Mouse (Mus musculus) small intestine, adult 2 months (tissue): Measurements from ENCODE around the gene Gm14412. TPM values are rescaled to one million over a fixed set of nuclear protein-coding genes. Genes with fewer than 3 reads are reported as not detected.
"Not testable (repeated sequence)": the region's sequence is repeated elsewhere in the genome, so short reads cannot be mapped to it uniquely, and the experiment has no call there.

ENCODE experiments used
- H3K27ac ChIP-seq: fragments of 200-500 bp; 2 replicates; pipeline ENCODE4 v1.5.1; 2012; ENCODE audit warnings: low read depth, low read length, control low read depth, inconsistent platforms; ENCODE audit not compliant: insufficient read depth
- H3K27me3 ChIP-seq: fragments of 200-500 bp; 2 replicates; pipeline ENCODE4 v1.6.1; 2012; ENCODE audit warnings: mild to moderate bottlenecking, moderate library complexity, low read length, inconsistent platforms; ENCODE audit not compliant: control insufficient read depth, insufficient read depth
- H3K36me3 ChIP-seq: fragments of 200-500 bp; 2 replicates; pipeline ENCODE4 v1.6.1; 2012; ENCODE audit warnings: mild to moderate bottlenecking, low read length, control low read depth, inconsistent platforms; ENCODE audit not compliant: control insufficient read depth, insufficient read depth
- H3K4me1 ChIP-seq: fragments of 200-500 bp; 2 replicates; pipeline ENCODE4 v1.6.1; 2012; ENCODE audit warnings: low read length, inconsistent platforms, mixed read lengths; ENCODE audit not compliant: control insufficient read depth, insufficient read depth, insufficient read length
- H3K4me3 ChIP-seq: fragments of 200-500 bp; 2 replicates; pipeline ENCODE4 v1.5.1; 2012; ENCODE audit warnings: low read depth, mild to moderate bottlenecking, control low read depth, inconsistent platforms, low read length, moderate library complexity
- CTCF ChIP-seq: fragments of 200-500 bp; IDR thresholded peaks from 2 replicates; pipeline ENCODE4 v1.5.1; 2012; ENCODE audit warnings: low read depth, mild to moderate bottlenecking, control low read depth, inconsistent platforms, low read length, moderate library complexity, mixed read lengths; ENCODE audit not compliant: insufficient replicate concordance, insufficient read length; ENCODE audit errors: extremely low read depth
- POLR2A ChIP-seq: fragments of 200-500 bp; IDR thresholded peaks from 2 replicates; pipeline ENCODE4 v1.6.1; 2012; ENCODE audit warnings: low read depth, mild to moderate bottlenecking, control low read depth, inconsistent platforms, low read length, moderate library complexity
- WGBS: fragments of 180-500 bp; shearing (Covaris S2); methylation state at CpG from one replicate; pipeline ENCODE4 v1.1.7; 2018; 5-methylcytosine and 5-hydroxymethylcytosine counted together
- polyA plus RNA-seq: library from polyadenylated mRNA; depleted of rRNA; stranded (reverse); fragments of >200 nt; gene quantifications from 2 replicates; pipeline ENCODE4 v1.2.3, GENCODE M21; 2012; rRNA removed

Gene Gm14412
- polyA plus RNA-seq, result not detected in 2 replicates

DNA sequence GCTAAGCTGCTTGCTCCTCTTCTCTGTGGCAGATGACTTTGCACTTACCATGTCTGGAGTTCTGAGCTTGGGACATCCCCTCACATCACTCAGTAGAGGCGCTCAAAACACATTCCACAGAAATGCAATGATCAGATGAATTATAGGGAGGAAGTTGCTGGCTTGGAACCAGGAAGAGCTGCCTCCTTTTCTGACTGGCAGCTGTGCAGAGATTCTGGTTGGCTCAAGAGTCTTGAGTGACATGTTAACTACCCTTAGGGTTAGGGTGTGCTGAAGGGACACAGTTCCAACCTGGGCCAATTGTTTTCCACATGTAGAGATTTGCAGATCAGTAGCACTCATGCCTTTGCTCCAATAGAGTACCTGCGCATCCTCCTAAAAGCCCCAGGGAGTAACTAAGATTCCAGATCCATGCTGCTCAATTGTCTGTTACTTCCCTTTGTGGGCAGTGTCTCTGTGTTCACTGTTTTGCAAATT lies at the start of gene Gm14412:
Gm14412 (minus strand) TSS at position 51 of the 477 bp plus-strand sequence.
- H3K27me3 ChIP-seq, H3K4me3 ChIP-seq, H3K4me1 ChIP-seq, H3K36me3 ChIP-seq, H3K27ac ChIP-seq: not testable (repeated sequence)
- WGBS, result 88% methylated on average over 2 of the region's 2 CpGs

DNA sequence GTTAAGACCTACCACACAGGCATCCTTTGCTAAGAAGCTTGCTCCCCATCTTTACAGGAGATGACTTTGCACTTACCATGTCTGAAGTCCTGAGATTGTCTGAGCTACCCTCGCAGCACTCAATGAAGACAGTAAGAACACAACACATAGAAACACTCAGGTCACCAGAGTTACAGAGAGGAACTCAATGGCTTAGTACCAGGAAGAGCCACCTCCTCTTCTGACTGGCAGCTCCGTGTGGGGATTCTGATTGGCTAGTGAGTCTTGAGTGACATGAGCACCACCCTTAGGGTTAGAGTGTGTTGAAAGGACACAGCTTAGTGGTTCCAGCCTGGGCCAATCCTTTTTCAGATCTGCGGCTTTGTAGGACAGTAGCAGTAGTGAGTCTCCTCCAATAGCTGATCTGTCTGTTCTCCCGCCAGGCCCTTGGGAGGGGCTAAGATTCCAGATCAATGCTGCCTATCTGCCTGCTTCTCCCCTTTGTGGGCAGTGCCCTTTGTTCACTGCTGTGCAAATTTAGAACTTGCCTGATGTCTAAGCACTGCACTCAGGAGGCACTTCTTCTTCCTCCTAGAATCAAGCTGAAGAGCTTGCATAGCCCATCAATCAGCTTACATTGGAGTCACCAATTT lies 5.7 kb upstream of the Gm14412 start:
- H3K36me3 ChIP-seq, H3K4me3 ChIP-seq, H3K4me1 ChIP-seq, H3K27me3 ChIP-seq, H3K27ac ChIP-seq: not testable (repeated sequence)
- 71% methylated on average over 4 of the region's 4 CpGs for WGBS

DNA sequence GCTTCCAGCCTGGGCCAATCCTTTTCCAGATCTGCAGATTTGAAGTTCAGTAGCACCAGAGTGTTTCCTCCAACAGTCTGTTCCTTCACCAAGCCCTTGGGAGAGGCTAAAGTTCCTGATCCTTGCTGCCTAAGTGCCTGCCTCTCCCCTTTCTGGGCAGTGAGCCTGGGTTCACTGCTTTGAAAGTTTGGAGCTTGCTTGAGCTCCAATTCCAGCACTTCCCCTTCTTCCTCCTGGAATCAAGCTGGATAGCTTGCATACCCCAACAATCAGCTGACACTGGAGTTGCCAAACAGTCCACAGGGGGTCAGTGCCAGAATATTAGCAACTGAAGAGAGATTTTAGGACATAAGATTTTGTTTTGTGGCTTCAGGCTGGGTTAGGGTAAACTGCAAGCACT lies 2.7 kb downstream of the Gm14412 start:
- not testable (repeated sequence) for H3K4me3 ChIP-seq, H3K27ac ChIP-seq, H3K4me1 ChIP-seq, H3K27me3 ChIP-seq, H3K36me3 ChIP-seq

DNA sequence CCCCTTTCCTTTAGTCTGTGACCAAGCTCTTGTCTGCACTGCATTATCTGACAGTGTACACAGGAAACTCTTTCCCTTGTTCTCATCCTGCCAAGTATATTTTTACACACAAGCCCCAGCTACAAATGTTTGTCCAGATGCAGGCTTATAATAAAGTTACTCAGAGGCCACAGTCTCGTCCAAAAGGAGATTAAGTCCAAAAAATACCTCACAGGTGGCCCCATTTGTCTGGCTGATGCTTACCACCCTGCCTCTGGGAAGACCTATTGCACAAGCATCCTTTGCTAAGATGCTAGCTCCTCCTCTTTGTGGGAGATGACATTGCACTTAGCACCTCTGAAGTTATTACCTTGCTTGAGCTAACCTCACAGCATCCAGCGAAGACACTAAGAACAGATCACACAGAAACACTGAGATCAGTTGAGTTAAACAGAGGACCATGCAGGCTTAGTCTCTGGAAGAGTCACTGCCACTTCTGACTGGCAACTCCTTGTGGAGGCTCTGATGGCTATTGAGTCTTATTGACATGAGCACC lies 3.3 kb downstream of the Gm14412 start:
- not testable (repeated sequence) for H3K27ac ChIP-seq, H3K4me1 ChIP-seq, H3K4me3 ChIP-seq, H3K27me3 ChIP-seq, H3K36me3 ChIP-seq
- 48% methylated on average over 2 of the region's 2 CpGs for whole genome bisulfite sequencing

DNA sequence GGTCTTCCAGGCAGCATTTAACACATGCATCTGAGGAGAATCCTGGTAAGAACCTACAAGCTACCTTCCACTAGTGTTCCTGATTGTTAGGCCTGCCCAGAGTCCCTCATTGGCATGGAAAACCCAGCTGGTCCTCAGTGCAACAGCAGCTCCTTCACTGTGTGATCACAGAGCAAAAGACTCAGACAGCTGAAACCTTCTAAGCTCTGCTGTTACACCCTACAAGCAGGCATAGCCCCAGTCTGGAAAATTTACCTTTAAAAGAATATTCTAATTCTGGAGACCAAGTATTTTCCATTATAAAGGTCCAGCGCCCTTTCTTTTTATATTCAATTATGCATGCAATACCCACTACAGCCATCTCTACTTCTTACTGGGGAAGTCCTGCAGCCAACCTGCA lies 5.1 kb downstream of the Gm14412 start:
- TF ChIP-seq CTCF (no peak), POLR2A (no peak)
- no peak overlapping the region for H3K4me3 ChIP-seq
- H3K27me3 ChIP-seq, result no peaks in the 10 kb centered on the region
- H3K36me3 ChIP-seq, result no peaks in the 10 kb centered on the region
- H3K4me1 ChIP-seq, result no peaks in the 10 kb centered on the region
- 84% methylated on average over 1 of the region's 1 CpGs for WGBS
- no peak overlapping the region for H3K27ac ChIP-seq

DNA sequence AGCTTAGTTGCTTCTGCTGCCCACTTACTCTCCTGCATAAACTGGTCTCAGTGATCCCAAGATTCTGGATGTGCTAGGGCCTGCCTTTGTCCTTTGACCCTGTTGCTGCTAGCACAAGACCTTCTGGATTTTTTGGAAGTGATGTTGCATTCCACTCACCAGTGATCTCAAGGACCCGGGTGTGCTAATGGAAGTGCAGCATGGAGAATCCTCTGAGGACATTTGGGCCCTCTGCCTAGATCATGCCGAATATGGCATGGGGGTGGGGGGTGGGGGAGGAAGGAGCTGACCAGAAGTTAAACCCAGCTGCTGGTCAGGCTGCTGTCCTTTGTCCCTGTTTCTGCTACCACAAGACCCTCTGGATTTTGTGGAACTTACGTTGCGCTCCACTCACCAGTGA lies 14.5 kb downstream of the Gm14412 start:
- 79% methylated on average over 4 of the region's 4 CpGs for WGBS
- H3K27me3 ChIP-seq, H3K36me3 ChIP-seq: not testable (repeated sequence)

DNA sequence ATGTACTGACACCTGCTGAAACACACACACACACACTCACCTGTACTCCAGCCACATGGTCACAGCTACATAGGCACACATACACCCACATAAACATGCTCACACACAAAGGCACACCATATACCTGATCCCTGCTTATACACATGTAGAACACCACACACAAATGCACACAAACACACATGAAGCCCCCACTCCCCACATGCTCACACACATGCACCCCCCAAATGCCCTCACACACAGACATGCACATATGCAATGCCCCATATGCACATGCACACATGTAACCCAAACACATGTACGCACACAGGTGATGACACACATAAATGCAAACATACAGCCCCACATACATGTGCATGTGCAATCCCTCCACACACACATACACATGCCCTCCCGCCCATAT lies 19.1 kb downstream of the Gm14412 start:
- no CpG with 5 or more reads among the region's 2 CpGs for WGBS

More for the DNA sequence above, 14.5 kb downstream of the Gm14412 start:
- not testable (repeated sequence) for H3K4me3 ChIP-seq, H3K27ac ChIP-seq, H3K4me1 ChIP-seq

DNA sequence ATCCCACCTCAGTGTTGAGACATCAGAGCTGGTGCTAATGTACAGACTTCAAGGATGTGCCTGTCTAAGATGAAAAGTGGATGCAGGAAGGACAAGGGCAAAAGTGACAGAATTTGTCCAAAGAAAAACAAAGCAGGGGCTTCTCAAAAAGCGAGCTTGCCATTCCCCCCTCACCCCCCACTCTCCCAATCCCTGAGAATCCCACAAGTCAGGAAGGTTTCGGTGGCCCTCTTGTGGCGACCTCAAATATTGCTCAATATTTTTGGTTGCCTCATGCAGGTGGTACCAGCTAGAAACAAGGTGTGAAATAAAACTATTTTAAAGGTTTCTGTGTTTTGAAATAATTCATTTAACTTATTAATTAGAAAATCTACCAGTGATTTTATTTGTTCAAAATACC lies 40.4 kb downstream of the Gm14412 start:
- H3K27ac ChIP-seq, H3K4me3 ChIP-seq, H3K4me1 ChIP-seq, H3K27me3 ChIP-seq, H3K36me3 ChIP-seq: not testable (repeated sequence)
- 21% methylated on average over 3 of the region's 3 CpGs for WGBS

More for the DNA sequence above, 19.1 kb downstream of the Gm14412 start:
- not testable (repeated sequence) for H3K27ac ChIP-seq, H3K27me3 ChIP-seq, H3K4me1 ChIP-seq, H3K4me3 ChIP-seq, H3K36me3 ChIP-seq

DNA sequence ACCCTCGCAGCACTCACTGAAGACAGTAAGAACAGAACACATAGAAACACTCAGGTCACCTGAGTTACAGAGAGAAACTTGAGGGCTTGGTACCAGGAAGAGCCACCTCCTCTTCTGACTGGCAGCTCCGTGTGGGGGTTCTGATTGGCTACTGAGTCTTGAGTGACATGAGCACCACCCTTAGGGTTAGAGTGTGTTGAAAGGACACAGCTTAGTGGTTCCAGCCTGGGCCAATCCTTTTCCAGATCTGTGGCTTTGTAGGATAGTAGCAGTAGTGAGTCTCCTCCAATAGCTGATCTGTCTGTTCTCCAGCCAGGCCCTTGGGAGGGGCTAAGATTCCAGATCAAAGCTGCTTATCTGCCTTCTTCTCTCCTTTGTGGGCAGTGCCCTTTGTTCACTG lies 46.4 kb downstream of the Gm14412 start:
- not testable (repeated sequence) for H3K36me3 ChIP-seq, H3K27ac ChIP-seq, H3K4me1 ChIP-seq, H3K27me3 ChIP-seq, H3K4me3 ChIP-seq
- WGBS, result 71% methylated on average over 2 of the region's 2 CpGs

DNA sequence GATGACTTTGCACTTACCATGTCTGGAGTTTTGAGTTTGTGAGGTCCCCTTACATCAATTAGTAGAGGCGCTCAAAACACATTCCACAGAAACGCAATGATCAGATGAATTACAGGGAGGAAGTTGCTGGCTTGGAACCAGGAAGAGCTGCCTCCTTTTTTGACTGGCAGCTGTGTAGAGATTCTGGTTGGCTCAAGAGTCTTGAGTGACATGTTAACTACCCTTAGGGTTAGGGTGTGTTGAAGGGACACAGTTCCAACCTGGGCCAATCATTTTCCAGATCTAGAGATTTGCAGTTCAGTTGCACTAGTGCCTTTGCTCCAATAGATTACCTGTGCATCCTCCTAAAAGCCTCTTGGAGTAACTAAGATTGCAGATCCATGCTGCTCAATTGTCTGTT lies 51.9 kb downstream of the Gm14412 start:
- 74% methylated on average over 2 of the region's 2 CpGs for WGBS
- not testable (repeated sequence) for H3K27me3 ChIP-seq, H3K4me1 ChIP-seq, H3K36me3 ChIP-seq, H3K27ac ChIP-seq, H3K4me3 ChIP-seq

DNA sequence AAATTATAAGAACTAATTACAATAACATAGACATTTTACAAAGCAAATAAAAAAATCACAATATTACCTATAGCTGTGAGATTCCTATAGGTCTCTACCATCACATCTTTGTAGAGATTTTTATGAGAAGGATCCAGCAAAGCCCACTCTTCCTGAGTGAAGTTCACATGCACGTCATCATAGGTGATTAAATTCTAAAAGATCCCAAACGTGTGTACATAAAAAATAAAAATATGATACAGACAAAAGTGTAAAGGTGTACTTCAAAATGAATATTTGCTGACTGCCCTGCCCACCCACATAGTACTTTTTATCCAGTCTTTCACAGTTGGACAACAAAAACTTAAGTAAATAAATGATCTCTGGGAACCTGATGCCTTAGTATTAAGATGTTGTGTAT lies 57.2 kb downstream of the Gm14412 start, which contains the start of gene Gm14409:
Gm14409 (minus strand) TSS at position 101 of the 400 bp plus-strand sequence.
- H3K27ac ChIP-seq, H3K27me3 ChIP-seq, H3K4me3 ChIP-seq, H3K36me3 ChIP-seq, H3K4me1 ChIP-seq: not testable (repeated sequence)
- WGBS, result no CpG with 5 or more reads among the region's 2 CpGs
